Mouse (Mus musculus) midbrain, embryonic 15.5 days (tissue): Measurements from ENCODE around the gene Samd4b. TPM values are rescaled to one million over a fixed set of nuclear protein-coding genes. Genes with fewer than 3 reads are reported as not detected.
"Not testable (repeated sequence)": the region's sequence is repeated elsewhere in the genome, so short reads cannot be mapped to it uniquely, and the experiment has no call there.

Source experiments
- ATAC-seq: fragments of 200-750 bp; cut with Nextera tagmentation; replicated peaks from 2 replicates; pipeline ENCODE4 v1.8.0; 2017; ENCODE audit warnings: moderate TSS enrichment
- H3K27ac ChIP-seq: fragments of 300-500 bp; sonication (generic); 2 replicates; pipeline ENCODE4 v1.5.1; 2015; ENCODE audit warnings: mild to moderate bottlenecking, inconsistent platforms
- H3K27me3 ChIP-seq: fragments of 300-500 bp; sonication (generic); replicated peaks from 2 replicates; pipeline ENCODE4 v1.6.1; 2015; ENCODE audit warnings: inconsistent platforms
- H3K36me3 ChIP-seq: fragments of 300-500 bp; sonication (generic); replicated peaks from 2 replicates; pipeline ENCODE4 v1.6.1; 2015; ENCODE audit warnings: inconsistent platforms
- H3K4me1 ChIP-seq: fragments of 300-500 bp; sonication (generic); 2 replicates; pipeline ENCODE4 v1.6.1; 2015; ENCODE audit warnings: inconsistent platforms
- H3K4me2 ChIP-seq: fragments of 300-500 bp; sonication (generic); 2 replicates; pipeline ENCODE4 v1.6.1; 2015; ENCODE audit warnings: inconsistent platforms, mild to moderate bottlenecking, moderate library complexity
- H3K4me3 ChIP-seq: fragments of 300-500 bp; sonication (generic); 2 replicates; pipeline ENCODE4 v1.5.1; 2015; ENCODE audit warnings: mild to moderate bottlenecking, inconsistent platforms
- H3K9ac ChIP-seq: fragments of 300-500 bp; sonication (generic); 2 replicates; pipeline ENCODE4 v1.6.1; 2015; ENCODE audit warnings: mild to moderate bottlenecking, inconsistent platforms
- H3K9me3 ChIP-seq: fragments of 300-500 bp; sonication (generic); 2 replicates; pipeline ENCODE4 v1.6.1; 2016; ENCODE audit warnings: inconsistent platforms
- WGBS: fragments of 180-500 bp; shearing (Covaris S2); methylation state at CpG from one replicate; pipeline ENCODE4 v1.1.7; 2015; ENCODE audit warnings: mixed read lengths; 5-methylcytosine and 5-hydroxymethylcytosine counted together
- polyA plus RNA-seq: library from polyadenylated mRNA; unstranded; fragments of >200 nt; fragmentation: Nextera tagmentation; extraction: Ambion mirVana; gene quantifications from 2 replicates; pipeline ENCODE4 v1.2.1, GENCODE M21; 2015

Samd4b gene
- 22.8 and 24.8 TPM in 2 replicates for polyA plus RNA-seq

GRCm38 (mm10) chr7:28597642-28598446, at the start of gene Samd4b, which contains the start of gene Pak4:
Gene Samd4b, minus strand, starts transcription at chr7:28598144.
Gene Pak4, minus strand, starts transcription at chr7:28598185.
- Histone ChIP-seq H3K4me2 (peak within 1 kb of the TSS; percentile 85), H3K27ac (peak within 1 kb of the TSS; percentile 78), H3K9ac (peak within 1 kb of the TSS; percentile 39), H3K9me3 (no peaks in the 10 kb centered on the region), H3K27me3 (no peaks in the 10 kb centered on the region), H3K4me3 (peak within 1 kb of the TSS; percentile 55), H3K36me3 (no peaks in the 10 kb centered on the region), H3K4me1 (peaks cover 40% of the 10 kb centered on the region)
- WGBS, result under 1% methylated on average over 66 of the region's 66 CpGs
- ATAC-seq, result peak; percentile 96

- no peaks in the 10 kb centered on the region for H3K9me3 ChIP-seq
- H3K4me1 ChIP-seq, result no peaks in the 10 kb centered on the region
- H3K4me3 ChIP-seq, result no peak overlapping the region
- 55% methylated on average over 7 of the region's 7 CpGs for WGBS
- no peak overlapping the region for H3K4me2 ChIP-seq
- no peaks in the 10 kb centered on the region for H3K36me3 ChIP-seq
- no peak overlapping the region for H3K27ac ChIP-seq
- no peak overlapping the region for H3K9ac ChIP-seq
- ATAC-seq, result no peak
- H3K27me3 ChIP-seq, result no peaks in the 10 kb centered on the region
Observed at GRCm38 (mm10) chr7:28647016-28647415, 49.1 kb upstream of the Samd4b start.

- Histone ChIP-seq H3K36me3 (no peaks in the 10 kb centered on the region), H3K27ac (no peak overlapping the region), H3K9ac (no peak overlapping the region), H3K27me3 (no peaks in the 10 kb centered on the region), H3K4me2 (no peak overlapping the region), H3K4me3 (no peak overlapping the region), H3K9me3 (no peaks in the 10 kb centered on the region), H3K4me1 (no peaks in the 10 kb centered on the region)
- 85% methylated on average over 2 of the region's 2 CpGs for whole genome bisulfite sequencing
- no peak for ATAC-seq
Observed at GRCm38 (mm10) chr7:28645947-28646475, 48.1 kb upstream of the Samd4b start.

- Histone ChIP-seq H3K4me1 (no peaks in the 10 kb centered on the region), H3K4me2 (no peak overlapping the region), H3K4me3 (no peak overlapping the region), H3K27me3 (no peaks in the 10 kb centered on the region), H3K9me3 (no peaks in the 10 kb centered on the region), H3K27ac (no peak overlapping the region), H3K9ac (no peak overlapping the region), H3K36me3 (no peaks in the 10 kb centered on the region)
- ATAC-seq, result no peak
- 28% methylated on average over 6 of the region's 6 CpGs for WGBS
Observed at GRCm38 (mm10) chr7:28645366-28645765, 47.4 kb upstream of the Samd4b start.

GRCm38 (mm10) chr7:28641546-28641945, 43.6 kb upstream of the Samd4b start:
- no peak overlapping the region for H3K4me3 ChIP-seq
- no peaks in the 10 kb centered on the region for H3K27me3 ChIP-seq
- WGBS, result 85% methylated on average over 8 of the region's 8 CpGs

GRCm38 (mm10) chr7:28637511-28637910, 39.6 kb upstream of the Samd4b start:
- no peak overlapping the region for H3K27ac ChIP-seq
- no peaks in the 10 kb centered on the region for H3K4me1 ChIP-seq
- no peak overlapping the region for H3K4me3 ChIP-seq
- ATAC-seq, result no peak
- H3K9ac ChIP-seq, result no peak overlapping the region
- H3K27me3 ChIP-seq, result peaks cover under 1% of the 10 kb centered on the region; the same call in 1 of the 2 replicates
- H3K36me3 ChIP-seq, result no peaks in the 10 kb centered on the region
- H3K4me2 ChIP-seq, result no peak overlapping the region
- no peaks in the 10 kb centered on the region for H3K9me3 ChIP-seq
- WGBS, result 28% methylated on average over 8 of the region's 8 CpGs

More at GRCm38 (mm10) chr7:28641546-28641945, 43.6 kb upstream of the Samd4b start:
- Histone ChIP-seq H3K27ac (no peak overlapping the region), H3K4me2 (no peak overlapping the region), H3K9ac (no peak overlapping the region), H3K9me3 (no peaks in the 10 kb centered on the region), H3K36me3 (no peaks in the 10 kb centered on the region), H3K4me1 (no peaks in the 10 kb centered on the region)
- no peak for ATAC-seq

GRCm38 (mm10) chr7:28634128-28634527, 36.2 kb upstream of the Samd4b start:
- Histone ChIP-seq H3K36me3 (no peaks in the 10 kb centered on the region), H3K27ac (no peak overlapping the region), H3K4me3 (no peak overlapping the region), H3K9ac (no peak overlapping the region), H3K4me2 (no peak overlapping the region), H3K27me3 (peaks cover 25% of the 10 kb centered on the region), H3K4me1 (peaks cover 15% of the 10 kb centered on the region), H3K9me3 (no peaks in the 10 kb centered on the region)
- WGBS, result 70% methylated on average over 4 of the region's 4 CpGs
- no peak for ATAC-seq

- no peak for ATAC-seq
- no peaks in the 10 kb centered on the region for H3K36me3 ChIP-seq
- peaks cover 15% of the 10 kb centered on the region for H3K4me1 ChIP-seq
- H3K9ac ChIP-seq, result peak within 1 kb of the TSS; percentile 17; the same call in 1 of the 2 replicates
- H3K27ac ChIP-seq, result no peak within 1 kb of the TSS
- H3K27me3 ChIP-seq, result peaks cover 26% of the 10 kb centered on the region
- H3K9me3 ChIP-seq, result no peaks in the 10 kb centered on the region
- peak within 1 kb of the TSS; percentile 32 for H3K4me3 ChIP-seq
- peak within 1 kb of the TSS; percentile 62 for H3K4me2 ChIP-seq
- 37% methylated on average over 10 of the region's 10 CpGs for WGBS
Observed at GRCm38 (mm10) chr7:28631073-28631472, 33.1 kb upstream of the Samd4b start, which contains the start of gene Acp7. Gene Acp7, minus strand, starts transcription at chr7:28631332.

GRCm38 (mm10) chr7:28624791-28625190, 26.8 kb upstream of the Samd4b start:
- 93% methylated on average over 5 of the region's 5 CpGs for WGBS
- no peak for ATAC-seq
- H3K4me1 ChIP-seq, result peaks cover 4% of the 10 kb centered on the region; the same call in 1 of the 2 replicates
- no peak overlapping the region for H3K9ac ChIP-seq
- no peaks in the 10 kb centered on the region for H3K36me3 ChIP-seq
- H3K27ac ChIP-seq, result no peak overlapping the region
- no peak overlapping the region for H3K4me3 ChIP-seq
- peaks cover 8% of the 10 kb centered on the region for H3K27me3 ChIP-seq
- no peak overlapping the region for H3K4me2 ChIP-seq
- H3K9me3 ChIP-seq, result no peaks in the 10 kb centered on the region

- H3K4me3 ChIP-seq, result no peak overlapping the region
- WGBS, result 83% methylated on average over 9 of the region's 9 CpGs
- no peaks in the 10 kb centered on the region for H3K9me3 ChIP-seq
- H3K4me1 ChIP-seq, result no peaks in the 10 kb centered on the region
- H3K27me3 ChIP-seq, result no peaks in the 10 kb centered on the region
- no peak overlapping the region for H3K4me2 ChIP-seq
- no peak for ATAC-seq
- H3K9ac ChIP-seq, result no peak overlapping the region
- H3K36me3 ChIP-seq, result no peaks in the 10 kb centered on the region
- H3K27ac ChIP-seq, result no peak overlapping the region
Observed at GRCm38 (mm10) chr7:28619098-28619715, 21.3 kb upstream of the Samd4b start.

GRCm38 (mm10) chr7:28605951-28606350, 8.0 kb upstream of the Samd4b start:
- Histone ChIP-seq H3K27ac (no peak overlapping the region), H3K27me3 (no peaks in the 10 kb centered on the region), H3K36me3 (no peaks in the 10 kb centered on the region), H3K9ac (no peak overlapping the region), H3K4me3 (no peak overlapping the region), H3K4me2 (no peak overlapping the region), H3K9me3 (no peaks in the 10 kb centered on the region), H3K4me1 (0 out of 2 replicates have a peak, but pooled peaks cover 6% of the 10 kb centered on the region)
- ATAC-seq, result no peak
- 89% methylated on average over 8 of the region's 8 CpGs for WGBS

GRCm38 (mm10) chr7:28603788-28604187, 5.8 kb upstream of the Samd4b start:
- not testable (repeated sequence) for H3K9me3 ChIP-seq, H3K9ac ChIP-seq, H3K4me2 ChIP-seq, H3K36me3 ChIP-seq, H3K4me3 ChIP-seq, H3K27ac ChIP-seq, ATAC-seq, H3K27me3 ChIP-seq, H3K4me1 ChIP-seq
- 84% methylated on average over 2 of the region's 2 CpGs for whole genome bisulfite sequencing
